Mouse (Mus musculus): ENCODE results near the gene Tor1aip2. TPM values are rescaled to one million over a fixed set of nuclear protein-coding genes. Genes with fewer than 3 reads are reported as not detected.

Tor1aip2 gene
- polyA plus RNA-seq, 1 experiment from 2014 or later = 130 TPM

DNA sequence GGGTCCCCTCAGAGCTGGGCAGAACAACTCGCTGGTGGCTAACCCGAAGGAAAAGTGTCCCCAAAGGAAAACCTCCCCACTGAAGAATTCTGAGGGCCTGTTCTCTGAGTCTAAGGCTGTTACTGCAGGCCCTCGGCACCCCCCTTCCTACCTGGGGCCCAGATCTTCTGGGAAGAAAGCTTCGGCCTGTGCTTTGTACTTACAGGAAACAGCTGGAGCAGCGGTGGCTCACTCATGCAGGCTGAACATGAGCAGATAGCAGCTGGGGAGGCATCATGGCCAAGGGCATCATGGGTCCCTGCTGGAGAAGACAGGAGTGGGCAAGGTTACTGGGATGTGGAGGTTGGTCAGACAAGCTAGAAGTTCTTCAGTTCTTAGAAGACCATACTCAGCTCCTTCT is 52.4 kb downstream of the Tor1aip2 start:
- H3K27ac ChIP-seq (ENCODE audit: low read depth, low read length) = no peak overlapping the region
- WGBS = 74% methylated on average over 5 of the region's 5 CpGs
- H3K9ac ChIP-seq (ENCODE audit: low read depth, low read length) = no peak overlapping the region
- H3K4me3 ChIP-seq (ENCODE audit: low read length) = no peak overlapping the region
- H3K36me3 ChIP-seq (ENCODE audit: control insufficient read depth, insufficient read depth, low read length) = no peaks in the 10 kb centered on the region
- H3K4me1 ChIP-seq (ENCODE audit: control insufficient read depth, insufficient read depth, low read length) = no peaks in the 10 kb centered on the region
- no peaks in the 10 kb centered on the region; the same call in 1 of the 2 replicates for H3K27me3 ChIP-seq (ENCODE audit: control insufficient read depth, insufficient read depth, low read length)
- ATAC-seq (ENCODE audit: low FRiP score, low TSS enrichment) = no peak
- no peak overlapping the region for H3K4me2 ChIP-seq (replicated peaks; ENCODE audit: low read depth, low read length)
- no peaks in the 10 kb centered on the region for H3K9me3 ChIP-seq (ENCODE audit: control insufficient read depth, low read length)

DNA sequence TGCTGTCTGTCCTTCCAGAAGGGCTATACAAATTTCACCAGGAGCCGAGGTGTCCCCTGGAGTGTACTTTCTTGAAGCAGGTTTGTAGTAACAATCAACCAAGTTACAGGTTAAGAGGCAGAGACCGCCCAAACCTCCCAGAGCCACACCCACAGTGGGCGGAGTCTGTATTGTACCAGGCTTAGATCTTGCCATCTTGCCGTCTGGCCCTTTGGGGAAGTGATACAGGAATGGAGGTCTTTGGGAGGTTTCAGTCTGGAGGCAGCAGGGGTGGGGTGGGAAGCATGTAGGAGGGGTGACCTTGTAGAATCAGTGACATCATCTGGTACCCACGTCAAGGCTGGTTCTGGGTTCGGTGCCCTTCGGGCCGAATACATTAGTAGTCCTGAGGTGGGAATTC is 54.4 kb downstream of the Tor1aip2 start:
- no peaks in the 10 kb centered on the region for H3K9me3 ChIP-seq (ENCODE audit: control insufficient read depth, low read length)
- no peaks in the 10 kb centered on the region for H3K36me3 ChIP-seq (ENCODE audit: control insufficient read depth, insufficient read depth, low read length)
- H3K27ac ChIP-seq (ENCODE audit: low read depth, low read length) = no peak overlapping the region
- 0 out of 2 replicates have a peak, but pooled peaks have one; percentile 16 for ATAC-seq (ENCODE audit: low FRiP score, low TSS enrichment)
- WGBS = 74% methylated on average over 8 of the region's 8 CpGs
- no peaks in the 10 kb centered on the region; the same call in 1 of the 2 replicates for H3K27me3 ChIP-seq (ENCODE audit: control insufficient read depth, insufficient read depth, low read length)
- H3K9ac ChIP-seq (ENCODE audit: low read depth, low read length) = no peak overlapping the region
- no peak overlapping the region for H3K4me2 ChIP-seq (replicated peaks; ENCODE audit: low read depth, low read length)
- H3K4me1 ChIP-seq (ENCODE audit: control insufficient read depth, insufficient read depth, low read length) = no peaks in the 10 kb centered on the region
- H3K4me3 ChIP-seq (ENCODE audit: low read length) = no peak overlapping the region

DNA sequence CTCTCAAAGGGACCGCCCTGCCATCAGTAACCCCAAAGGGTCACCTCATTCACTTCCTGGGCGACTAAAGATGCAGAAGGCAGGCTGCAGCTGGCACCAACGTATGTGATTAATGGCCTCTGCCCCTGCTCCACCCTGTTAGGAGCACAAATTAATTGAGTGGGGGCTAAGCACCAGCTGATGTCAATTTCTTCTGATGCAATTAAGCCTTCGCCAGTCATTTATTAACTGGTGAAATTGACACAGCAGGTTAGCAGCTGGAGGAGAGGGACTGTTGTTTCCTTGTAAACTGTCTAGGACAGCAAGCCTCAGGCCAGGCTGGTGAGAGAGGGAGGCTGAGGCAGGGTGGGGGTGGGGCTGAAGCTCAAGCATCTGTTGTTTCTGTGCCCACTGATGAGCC is 54.8 kb downstream of the Tor1aip2 start:
- Histone ChIP-seq H3K4me2 (replicated peaks; ENCODE audit: low read depth, low read length) (no peak overlapping the region), H3K9me3 (ENCODE audit: control insufficient read depth, low read length) (no peaks in the 10 kb centered on the region), H3K9ac (ENCODE audit: low read depth, low read length) (no peak overlapping the region), H3K27me3 (ENCODE audit: control insufficient read depth, insufficient read depth, low read length) (no peaks in the 10 kb centered on the region; the same call in 1 of the 2 replicates), H3K27ac (ENCODE audit: low read depth, low read length) (no peak overlapping the region), H3K36me3 (ENCODE audit: control insufficient read depth, insufficient read depth, low read length) (no peaks in the 10 kb centered on the region), H3K4me3 (ENCODE audit: low read length) (no peak overlapping the region), H3K4me1 (ENCODE audit: control insufficient read depth, insufficient read depth, low read length) (no peaks in the 10 kb centered on the region)
- peak; percentile 70; the same call in 1 of the 2 replicates for ATAC-seq (ENCODE audit: low FRiP score, low TSS enrichment)
- WGBS = 36% methylated on average over 4 of the region's 4 CpGs

DNA sequence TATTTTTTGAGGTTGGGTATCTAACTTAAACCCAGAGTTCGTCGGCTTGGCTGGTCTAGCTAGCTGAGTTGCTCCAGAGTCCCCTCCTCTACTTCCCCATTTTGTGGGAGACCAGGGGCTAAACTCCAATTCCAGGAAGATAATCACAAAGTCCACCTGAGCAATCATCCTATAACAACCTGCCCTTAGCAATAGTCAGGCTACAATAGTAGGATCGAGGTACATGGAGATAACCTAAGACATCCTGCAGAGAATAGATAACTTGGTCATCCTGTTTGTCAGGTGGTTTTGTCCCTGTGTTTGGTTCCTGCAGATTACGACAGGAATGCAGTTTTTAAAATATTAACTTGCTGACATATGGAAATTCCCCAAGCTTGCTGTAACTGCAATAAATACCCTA is 56.6 kb downstream of the Tor1aip2 start:
- 80% methylated on average over 4 of the region's 4 CpGs for WGBS
- Histone ChIP-seq H3K9ac (ENCODE audit: low read depth, low read length) (no peak overlapping the region), H3K9me3 (ENCODE audit: control insufficient read depth, low read length) (no peaks in the 10 kb centered on the region), H3K27ac (ENCODE audit: low read depth, low read length) (no peak overlapping the region), H3K27me3 (ENCODE audit: control insufficient read depth, insufficient read depth, low read length) (no peaks in the 10 kb centered on the region; the same call in 1 of the 2 replicates), H3K36me3 (ENCODE audit: control insufficient read depth, insufficient read depth, low read length) (no peaks in the 10 kb centered on the region), H3K4me1 (ENCODE audit: control insufficient read depth, insufficient read depth, low read length) (no peaks in the 10 kb centered on the region), H3K4me3 (ENCODE audit: low read length) (no peak overlapping the region), H3K4me2 (replicated peaks; ENCODE audit: low read depth, low read length) (no peak overlapping the region)
- no peak for ATAC-seq (ENCODE audit: low FRiP score, low TSS enrichment)

DNA sequence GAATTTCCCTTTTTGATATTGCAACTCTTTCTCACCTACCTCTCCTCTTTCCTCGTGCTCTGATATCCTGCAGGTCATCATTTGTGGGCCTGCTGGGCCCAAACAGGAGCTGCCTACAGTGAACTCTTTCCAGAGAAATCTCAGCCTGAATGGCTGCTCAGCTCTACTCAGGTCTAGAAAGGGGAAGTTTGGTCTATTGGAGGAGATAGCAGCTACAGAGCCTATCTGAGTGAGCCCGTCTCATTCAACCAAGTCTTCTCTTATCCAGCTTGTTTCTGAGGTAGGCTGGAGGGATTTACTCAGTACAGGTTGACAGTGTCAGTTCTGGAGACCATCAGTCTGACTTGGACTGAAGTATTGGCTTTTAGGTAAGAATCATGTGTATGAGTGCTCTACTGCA is 68.6 kb downstream of the Tor1aip2 start:
- no peaks in the 10 kb centered on the region; the same call in 1 of the 2 replicates for H3K27me3 ChIP-seq (ENCODE audit: control insufficient read depth, insufficient read depth, low read length)
- no peak overlapping the region for H3K4me3 ChIP-seq (ENCODE audit: low read length)
- ATAC-seq (ENCODE audit: low FRiP score, low TSS enrichment) = no peak
- H3K9me3 ChIP-seq (ENCODE audit: control insufficient read depth, low read length) = 0 out of 2 replicates have a peak, but pooled peaks cover 14% of the 10 kb centered on the region
- H3K4me2 ChIP-seq (replicated peaks; ENCODE audit: low read depth, low read length) = no peak overlapping the region
- H3K36me3 ChIP-seq (ENCODE audit: control insufficient read depth, insufficient read depth, low read length) = no peaks in the 10 kb centered on the region
- peaks cover 5% of the 10 kb centered on the region; the same call in 1 of the 2 replicates for H3K4me1 ChIP-seq (ENCODE audit: control insufficient read depth, insufficient read depth, low read length)
- H3K27ac ChIP-seq (ENCODE audit: low read depth, low read length) = no peak overlapping the region
- H3K9ac ChIP-seq (ENCODE audit: low read depth, low read length) = no peak overlapping the region
- WGBS = 94% methylated on average over 2 of the region's 2 CpGs

DNA sequence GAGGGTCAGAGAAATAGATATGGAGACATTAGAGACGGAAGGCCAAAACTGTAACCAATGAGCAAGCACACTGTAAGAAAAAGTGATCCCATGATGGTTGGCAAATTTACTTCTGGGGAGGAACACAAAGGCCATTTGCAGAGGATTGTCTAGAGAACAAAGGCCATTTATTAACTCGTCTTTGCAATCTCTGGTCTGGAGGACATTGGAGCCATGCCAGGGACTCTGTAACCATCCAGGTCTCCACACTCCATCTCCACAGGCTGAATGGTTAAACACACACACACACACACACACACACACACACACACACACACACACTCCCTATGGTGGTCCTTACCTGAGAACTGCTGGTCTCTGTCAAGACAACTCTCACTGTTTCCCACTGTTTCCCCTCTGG is 70.2 kb downstream of the Tor1aip2 start:
- peaks cover 8% of the 10 kb centered on the region; the same call in 1 of the 2 replicates for H3K4me1 ChIP-seq (ENCODE audit: control insufficient read depth, insufficient read depth, low read length)
- ATAC-seq (ENCODE audit: low FRiP score, low TSS enrichment) = no peak
- H3K9ac ChIP-seq (ENCODE audit: low read depth, low read length) = no peak overlapping the region
- 76% methylated on average over 2 of the region's 2 CpGs for WGBS
- no peak overlapping the region for H3K4me3 ChIP-seq (ENCODE audit: low read length)
- no peaks in the 10 kb centered on the region for H3K36me3 ChIP-seq (ENCODE audit: control insufficient read depth, insufficient read depth, low read length)
- H3K4me2 ChIP-seq (replicated peaks; ENCODE audit: low read depth, low read length) = no peak overlapping the region
- H3K27me3 ChIP-seq (ENCODE audit: control insufficient read depth, insufficient read depth, low read length) = no peaks in the 10 kb centered on the region; the same call in 1 of the 2 replicates
- H3K9me3 ChIP-seq (ENCODE audit: control insufficient read depth, low read length) = 0 out of 2 replicates have a peak, but pooled peaks cover 9% of the 10 kb centered on the region
- H3K27ac ChIP-seq (ENCODE audit: low read depth, low read length) = no peak overlapping the region

DNA sequence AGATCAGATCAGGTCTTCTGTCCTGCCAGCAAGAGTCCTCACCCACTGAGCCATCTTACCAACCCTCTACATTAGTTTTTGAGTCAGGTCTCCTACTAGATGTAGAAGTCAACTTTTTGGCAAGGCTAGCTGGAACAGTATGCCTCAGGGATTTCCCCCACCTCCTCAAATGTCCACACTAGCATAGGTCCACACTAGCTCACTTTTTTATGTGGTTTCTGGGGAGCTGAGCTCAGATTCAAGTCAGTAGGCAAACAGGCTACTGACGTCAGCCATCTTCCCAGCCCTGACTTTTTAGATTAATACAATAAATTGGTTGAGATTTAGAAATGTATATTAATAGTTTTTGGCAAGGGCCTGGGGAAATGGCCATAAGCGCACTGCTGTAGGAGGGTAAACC is 72.2 kb downstream of the Tor1aip2 start:
- no peak overlapping the region for H3K4me3 ChIP-seq (ENCODE audit: low read length)
- WGBS = 88% methylated on average over 2 of the region's 2 CpGs
- no peaks in the 10 kb centered on the region for H3K36me3 ChIP-seq (ENCODE audit: control insufficient read depth, insufficient read depth, low read length)
- peaks cover 3% of the 10 kb centered on the region; the same call in 1 of the 2 replicates for H3K27me3 ChIP-seq (ENCODE audit: control insufficient read depth, insufficient read depth, low read length)
- 0 out of 2 replicates have a peak, but pooled peaks cover 2% of the 10 kb centered on the region for H3K9me3 ChIP-seq (ENCODE audit: control insufficient read depth, low read length)
- no peak overlapping the region for H3K4me2 ChIP-seq (replicated peaks; ENCODE audit: low read depth, low read length)
- ATAC-seq (ENCODE audit: low FRiP score, low TSS enrichment) = no peak
- no peak overlapping the region for H3K27ac ChIP-seq (ENCODE audit: low read depth, low read length)
- H3K9ac ChIP-seq (ENCODE audit: low read depth, low read length) = no peak overlapping the region
- H3K4me1 ChIP-seq (ENCODE audit: control insufficient read depth, insufficient read depth, low read length) = peaks cover 11% of the 10 kb centered on the region; the same call in 1 of the 2 replicates

DNA sequence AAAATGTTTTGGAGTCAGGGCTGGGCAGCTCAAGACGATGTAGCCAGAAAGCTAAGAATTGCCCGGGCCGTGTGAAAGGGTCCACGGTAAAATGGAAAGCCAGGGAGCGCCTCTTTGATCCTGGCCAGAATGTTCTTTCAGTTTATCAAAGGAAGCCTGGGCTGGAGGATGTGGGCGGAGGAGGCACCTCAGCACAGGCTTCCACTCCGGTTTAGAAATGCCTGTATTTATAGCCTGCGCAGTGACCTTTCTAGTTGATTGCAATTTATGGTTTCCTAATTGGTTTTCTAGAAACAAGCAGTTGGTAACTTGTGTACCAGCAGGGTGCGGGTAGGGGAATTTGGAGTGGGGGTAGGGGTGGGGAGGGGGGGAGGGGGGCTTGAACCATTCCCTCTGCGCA is 73.2 kb downstream of the Tor1aip2 start:
- Histone ChIP-seq H3K4me2 (replicated peaks; ENCODE audit: low read depth, low read length) (no peak overlapping the region), H3K27ac (ENCODE audit: low read depth, low read length) (0 out of 2 replicates have a peak overlapping the region, but pooled peaks have one; percentile 24), H3K36me3 (ENCODE audit: control insufficient read depth, insufficient read depth, low read length) (no peaks in the 10 kb centered on the region), H3K4me1 (ENCODE audit: control insufficient read depth, insufficient read depth, low read length) (peaks cover 11% of the 10 kb centered on the region; the same call in 1 of the 2 replicates), H3K9ac (ENCODE audit: low read depth, low read length) (no peak overlapping the region), H3K27me3 (ENCODE audit: control insufficient read depth, insufficient read depth, low read length) (peaks cover 7% of the 10 kb centered on the region; the same call in 1 of the 2 replicates), H3K9me3 (ENCODE audit: control insufficient read depth, low read length) (0 out of 2 replicates have a peak, but pooled peaks cover 2% of the 10 kb centered on the region), H3K4me3 (ENCODE audit: low read length) (no peak overlapping the region)
- ATAC-seq (ENCODE audit: low FRiP score, low TSS enrichment) = peak; percentile 62
- 3% methylated on average over 10 of the region's 10 CpGs for WGBS

DNA sequence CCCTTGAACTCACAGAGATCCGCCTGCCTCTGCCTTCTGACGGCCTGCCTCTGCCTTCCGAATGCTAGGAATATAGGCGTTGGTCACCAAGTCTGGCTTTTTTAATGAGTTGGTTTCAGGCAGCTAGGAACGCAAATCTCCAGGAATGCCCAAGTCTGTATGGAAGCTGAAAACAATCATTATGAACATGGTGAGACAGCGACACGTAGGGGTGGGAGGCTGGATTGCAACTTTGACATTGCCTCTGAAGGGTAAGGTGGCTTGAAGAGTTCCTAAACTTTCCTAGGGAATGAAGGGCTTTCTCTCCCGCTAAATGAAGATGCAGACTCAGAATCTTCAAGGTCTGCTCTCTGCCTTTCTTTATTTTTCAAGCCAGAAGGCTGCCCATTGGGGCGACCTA is 75.9 kb downstream of the Tor1aip2 start:
- WGBS = 82% methylated on average over 9 of the region's 9 CpGs
- Histone ChIP-seq H3K27me3 (ENCODE audit: control insufficient read depth, insufficient read depth, low read length) (peaks cover 7% of the 10 kb centered on the region), H3K36me3 (ENCODE audit: control insufficient read depth, insufficient read depth, low read length) (no peaks in the 10 kb centered on the region), H3K4me1 (ENCODE audit: control insufficient read depth, insufficient read depth, low read length) (peaks cover 15% of the 10 kb centered on the region; the same call in 1 of the 2 replicates), H3K4me2 (replicated peaks; ENCODE audit: low read depth, low read length) (no peak overlapping the region), H3K4me3 (ENCODE audit: low read length) (no peak overlapping the region), H3K9me3 (ENCODE audit: control insufficient read depth, low read length) (no peaks in the 10 kb centered on the region), H3K9ac (ENCODE audit: low read depth, low read length) (no peak overlapping the region), H3K27ac (ENCODE audit: low read depth, low read length) (no peak overlapping the region)
- ATAC-seq (ENCODE audit: low FRiP score, low TSS enrichment) = no peak

Data from kidney, embryonic 14.5 days (tissue).